Comparison of ENCODE assay signal across 26 mouse cellular contexts in the genomic region with DNA sequence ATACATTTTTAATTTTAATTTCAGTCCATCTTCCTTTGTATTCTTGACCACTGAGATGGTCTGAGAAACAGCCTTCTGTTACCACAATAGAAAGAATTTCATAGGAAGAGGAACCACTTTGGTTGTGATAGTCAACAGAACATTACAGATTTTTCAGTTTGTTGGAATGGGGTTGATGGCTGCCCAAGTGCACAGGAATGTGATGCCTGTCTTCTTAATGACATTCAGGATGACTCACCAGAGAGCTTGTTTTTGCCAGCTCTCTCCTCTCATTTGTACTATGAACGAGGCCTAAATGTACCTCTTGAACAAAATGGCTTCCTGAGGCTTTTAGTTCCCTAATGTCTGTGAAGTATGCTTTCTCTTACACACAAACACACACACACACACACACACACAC.
DNase-seq lines count a peak whose midpoint lies in the region; ATAC-seq and TF ChIP-seq lines count a peak whose summit lies in the region.
"Had no signal": no experiment of that assay in that cellular context is flagged by ENCODE, and none has a peak within 500 bp of the region (broad histone marks: within the 10 kb centered on the region; RNA-seq: fewer than 3 reads in every experiment).

No protein-coding gene starts in this region.

- no peaks in the 10 kb centered on the region for H3K36me3 ChIP-seq in hindbrain, postnatal 0 days (ENCODE audit: insufficient read depth, low read length)
- H3K36me3 ChIP-seq: forebrain, embryonic 10.5 days; heart, embryonic 12.5 days; heart, embryonic 15.5 days; hindbrain, embryonic 10.5 days; hindbrain, embryonic 13.5 days had no signal

- DNase-seq in frontal cortex, postnatal 36 days (ENCODE audit: low spot score in 2 of 2), result no peak
- DNase-seq in 3134 (ENCODE audit: extremely low read depth, insufficient read length, low spot score) (peak; percentile 7), NIH3T3 (ENCODE audit: low read depth) (peak; percentile 9)
- DNase-seq in hindbrain, postnatal 0 days (ENCODE audit: low spot score), result no peak
- no peak for DNase-seq in right cerebral cortex, postnatal 10 days (ENCODE audit: low spot score in 2 of 2)
- DNase-seq: adrenal gland, adult 2 months; adrenal gland, postnatal 14 days; cerebellum, adult 11-12 months; cerebellum, adult 8-10 months; cerebellum, postnatal 14 days; gastrocnemius, postnatal 25 days; heart, adult 18-20 months; heart, postnatal 10 days; heart, postnatal 36 days had no signal

- H3K27ac ChIP-seq in hindbrain, postnatal 0 days, result no peak overlapping the region
- H3K27ac ChIP-seq: forebrain, embryonic 10.5 days; forebrain, embryonic 13.5 days; heart, embryonic 15.5 days; hindbrain, embryonic 10.5 days; hindbrain, embryonic 13.5 days had no signal

- WGBS in hindbrain, postnatal 0 days, result 53% methylated on average over 1 of the region's 1 CpGs

- H3K9ac ChIP-seq in hindbrain, postnatal 0 days (replicated peaks; ENCODE audit: low read length), result no peak overlapping the region
- H3K9ac ChIP-seq: forebrain, embryonic 13.5 days; heart, embryonic 12.5 days; heart, embryonic 15.5 days; hindbrain, embryonic 13.5 days had no signal

- H3K4me2 ChIP-seq in hindbrain, postnatal 0 days (ENCODE audit: low read depth, low read length), result no peak overlapping the region
- H3K4me2 ChIP-seq: forebrain, embryonic 13.5 days; heart, embryonic 12.5 days; heart, embryonic 15.5 days; hindbrain, embryonic 13.5 days had no signal

- TF ChIP-seq CTCF in hindbrain, postnatal 0 days (IDR thresholded peaks at IDR 0.05; ENCODE audit: low read depth), result no peak

- no peaks in the 10 kb centered on the region for H3K9me3 ChIP-seq in hindbrain, postnatal 0 days (ENCODE audit: low read length)
- H3K9me3 ChIP-seq: forebrain, embryonic 10.5 days; forebrain, embryonic 13.5 days; heart, embryonic 12.5 days; heart, embryonic 15.5 days; hindbrain, embryonic 10.5 days; hindbrain, embryonic 13.5 days had no signal

- H3K4me1 ChIP-seq in hindbrain, postnatal 0 days (ENCODE audit: insufficient read depth, low read length), result no peaks in the 10 kb centered on the region
- H3K4me1 ChIP-seq: forebrain, embryonic 10.5 days; forebrain, embryonic 13.5 days; heart, embryonic 12.5 days; heart, embryonic 15.5 days; hindbrain, embryonic 10.5 days; hindbrain, embryonic 13.5 days had no signal

- ATAC-seq in frontal cortex, adult (ENCODE audit: low TSS enrichment), result peak; percentile 73; the same call in 1 of the 2 replicates
- no peak for ATAC-seq in hindbrain, postnatal 0 days
- ATAC-seq: CD4-positive, CD25-positive, alpha-beta regulatory T cell, adult 4 months; forebrain, embryonic 13.5 days; forebrain, embryonic 16.5 days; hindbrain, embryonic 16.5 days; inflammation-experienced regulatory T-cells, adult 6 months; intestine, embryonic 16.5 days had no signal

- no peak overlapping the region for H3K4me3 ChIP-seq in hindbrain, postnatal 0 days (ENCODE audit: low read length)
- H3K4me3 ChIP-seq: forebrain, embryonic 10.5 days; forebrain, embryonic 13.5 days; heart, embryonic 12.5 days; heart, embryonic 15.5 days; hindbrain, embryonic 10.5 days; hindbrain, embryonic 13.5 days had no signal

- no peaks in the 10 kb centered on the region for H3K27me3 ChIP-seq in hindbrain, postnatal 0 days (ENCODE audit: insufficient read depth, low read length)
- H3K27me3 ChIP-seq: forebrain, embryonic 13.5 days; heart, embryonic 12.5 days; heart, embryonic 15.5 days; hindbrain, embryonic 13.5 days had no signal

Comparison
In these comparisons a context has a peak if more than half of its experiments do, and no peak if none do; other contexts are left out.
1. DNase-seq: peak in 3134 (single experiment) and NIH3T3 (single experiment); none in frontal cortex, postnatal 36 days (0 of 2), hindbrain, postnatal 0 days (single experiment) and right cerebral cortex, postnatal 10 days (0 of 2).